Mouse (Mus musculus): ENCODE measurements around the gene Iqschfp.
A peak's percentile ranks its signal among the peaks of the same experiment; 100 is the strongest.

Gene Iqschfp

DNA sequence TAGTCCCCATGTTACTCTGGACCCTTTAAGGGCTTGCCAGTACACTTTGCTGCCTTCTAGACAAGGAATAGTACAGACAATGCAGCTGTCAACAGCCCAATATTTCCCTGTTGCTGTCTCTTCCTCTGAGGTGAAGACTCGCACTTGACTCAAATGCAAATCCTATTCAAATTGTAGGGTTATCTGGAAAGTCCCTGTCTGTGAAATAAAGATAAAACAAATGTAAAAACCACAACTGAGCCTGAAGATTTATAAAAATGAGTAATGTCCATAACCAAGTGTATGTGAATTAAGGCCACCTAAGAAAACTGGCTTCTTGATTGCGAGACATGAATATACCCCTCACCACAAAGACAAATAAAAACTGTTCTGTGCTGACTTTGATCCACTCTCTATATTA lies 347.9 kb downstream of the Iqschfp start:
- DNase-seq = no peak

DNA sequence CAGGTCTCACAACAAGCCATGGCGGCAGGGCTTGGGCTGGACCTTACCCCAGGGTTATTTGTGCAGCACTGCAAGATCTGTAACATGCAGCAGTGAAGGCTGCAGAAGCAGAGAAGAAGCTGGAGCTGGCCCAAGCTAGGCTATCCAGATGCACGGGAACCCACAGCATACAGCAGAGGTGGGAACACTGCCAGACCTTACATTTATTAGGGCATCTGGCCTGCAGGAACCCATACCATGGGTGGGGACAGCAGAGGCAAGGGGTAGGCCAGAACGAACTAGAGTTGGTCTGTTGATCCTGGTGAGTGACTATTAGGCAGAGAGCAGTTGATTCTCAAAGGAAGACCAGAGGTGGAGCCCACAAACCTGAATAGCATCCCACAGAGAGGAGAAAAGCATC lies 351.2 kb downstream of the Iqschfp start:
- DNase-seq = no peak

DNA sequence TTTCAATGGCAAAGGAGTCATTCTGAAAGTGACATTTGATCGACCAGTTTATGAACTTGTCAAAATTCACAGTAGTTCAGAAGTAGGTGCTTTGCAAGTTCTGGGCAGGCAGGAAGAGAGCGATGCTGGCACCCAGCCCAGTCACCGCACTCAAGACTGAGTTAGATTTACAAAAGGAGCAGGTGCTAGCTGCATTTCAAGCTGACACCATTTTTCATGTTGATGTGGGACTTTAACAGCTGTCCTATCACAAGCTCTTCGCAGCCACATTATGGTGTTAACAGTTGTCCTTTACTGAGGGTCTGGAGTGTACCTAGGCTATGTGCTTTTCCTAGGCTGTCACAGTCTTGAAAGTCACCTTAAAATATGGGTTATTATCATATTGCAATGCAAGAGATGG lies 354.1 kb downstream of the Iqschfp start:
- DNase-seq = no peak

GRCm38 (mm10) chr3:68250589-68250988 lies 358.6 kb downstream of the Iqschfp start:
- DNase-seq = no peak

DNA sequence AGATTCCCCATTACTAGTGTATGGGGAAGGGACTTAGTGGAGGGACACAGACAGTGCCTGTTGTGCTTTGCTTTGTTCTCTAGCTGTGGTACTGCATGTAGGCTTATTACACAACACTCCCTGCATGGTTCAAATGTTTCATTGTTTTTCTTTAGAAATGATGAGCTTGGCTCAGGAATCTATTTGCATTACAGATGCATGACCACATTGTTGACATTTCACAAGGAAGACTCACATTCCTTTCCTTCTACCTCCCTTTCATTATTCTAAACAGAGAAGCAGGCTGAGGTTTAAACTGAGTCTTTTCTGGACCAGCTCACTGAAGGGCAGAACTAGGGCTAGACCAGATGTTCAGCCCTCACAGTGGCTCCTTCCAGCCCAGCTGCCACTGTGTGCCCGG lies 360.3 kb downstream of the Iqschfp start:
- DNase-seq = no peak

DNA sequence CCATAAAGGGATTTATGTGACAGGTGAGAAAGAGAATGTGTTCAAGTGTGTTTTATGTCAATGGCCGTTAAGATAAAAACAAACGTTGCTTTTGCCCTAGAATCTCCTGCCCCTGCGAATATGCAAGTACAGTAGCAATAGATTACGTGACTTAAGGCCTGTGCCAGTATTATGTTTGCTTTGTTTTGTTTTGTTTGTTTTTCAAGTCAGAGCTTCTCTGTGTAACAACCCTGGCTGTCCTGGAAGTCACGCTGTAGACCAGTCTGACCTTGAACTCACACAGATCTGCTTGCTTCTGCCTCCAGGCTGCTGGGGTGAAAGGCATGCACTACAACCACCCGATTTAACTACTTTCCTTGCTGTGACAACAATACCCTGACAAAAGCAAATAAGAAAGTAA lies 370.3 kb downstream of the Iqschfp start:
- no peak for DNase-seq

DNA sequence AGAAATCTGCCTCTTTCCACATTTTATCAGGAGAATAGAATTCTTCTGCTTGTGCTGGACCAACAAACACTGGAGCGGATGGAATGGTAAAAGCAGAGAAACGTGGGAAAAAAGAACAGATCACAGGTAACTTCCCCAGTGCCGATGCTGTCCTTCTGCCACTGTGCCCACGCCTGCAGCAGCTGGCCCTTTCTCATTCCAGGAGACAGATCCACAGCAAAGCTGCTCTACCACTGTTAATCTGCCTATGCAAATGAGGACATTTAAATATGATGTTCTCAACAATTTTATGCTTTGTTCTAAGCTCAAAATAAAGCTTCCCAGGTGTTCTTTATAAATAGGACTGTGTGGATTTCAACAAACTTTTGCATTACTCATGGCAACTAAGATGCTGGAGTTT lies 375.9 kb downstream of the Iqschfp start:
- no peak for DNase-seq

DNA sequence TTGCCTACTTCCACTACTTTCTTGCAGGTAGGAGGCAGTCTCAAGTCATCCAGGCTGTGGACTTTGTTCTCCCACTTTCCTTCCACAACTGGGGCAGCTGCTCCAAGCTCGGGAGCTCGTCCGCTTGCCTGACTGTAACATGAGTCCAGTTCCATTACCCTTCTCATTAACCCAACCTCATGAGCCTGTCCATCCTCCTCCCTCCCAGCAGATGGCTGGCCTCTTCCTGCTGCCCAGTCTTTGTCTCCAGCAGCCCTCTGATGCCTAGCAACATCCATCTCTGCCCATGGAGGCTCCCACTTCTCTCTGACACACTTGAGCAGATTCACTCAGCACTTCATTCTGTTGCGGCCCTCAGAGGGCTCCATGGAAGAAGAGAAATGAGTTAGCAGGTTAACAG lies 377.2 kb downstream of the Iqschfp start:
- DNase-seq = no peak

- no peak for DNase-seq
Observed at GRCm38 (mm10) chr3:68270246-68270645, 378.2 kb downstream of the Iqschfp start.

GRCm38 (mm10) chr3:68271457-68271856 lies 379.4 kb downstream of the Iqschfp start:
- peak; percentile 56 for DNase-seq

- peak; percentile 35 for DNase-seq
Observed at GRCm38 (mm10) chr3:68271881-68272280, 379.8 kb downstream of the Iqschfp start.

DNA sequence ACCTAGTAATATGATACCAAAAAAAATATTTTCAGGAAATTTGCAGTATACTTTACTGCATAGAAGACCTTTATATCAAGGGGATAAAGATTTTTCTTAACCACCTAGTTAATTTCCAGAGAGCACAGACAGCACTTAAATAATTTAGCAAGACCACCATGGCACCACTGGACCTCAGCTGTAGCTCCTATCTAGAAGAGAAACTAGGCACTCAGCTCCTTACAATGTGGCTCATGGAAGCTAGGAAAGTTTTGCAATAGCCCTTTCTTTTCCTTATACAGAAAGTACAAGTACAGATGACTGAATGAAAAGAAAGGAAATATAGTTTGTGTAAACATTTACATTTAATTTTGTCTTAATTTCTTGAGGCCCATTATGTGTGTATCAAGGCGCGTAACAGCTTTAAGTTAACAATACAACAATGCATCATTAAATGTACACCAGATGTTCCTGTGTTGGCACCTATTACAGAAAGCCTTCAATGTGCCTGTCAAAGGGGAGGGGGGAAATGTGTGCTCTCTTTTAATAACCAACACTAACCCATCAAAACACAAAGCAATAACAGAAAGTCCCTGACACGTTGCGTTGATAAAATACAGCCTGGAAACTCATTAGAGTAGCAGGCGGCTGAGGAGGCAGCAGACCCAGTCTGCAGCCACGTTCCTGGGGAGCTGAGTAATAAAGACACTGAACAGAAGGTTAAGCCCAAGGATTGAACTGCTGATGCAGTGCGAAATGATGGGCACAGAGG lies 391.0 kb downstream of the Iqschfp start:
- DNase-seq = peak; percentile 47

DNA sequence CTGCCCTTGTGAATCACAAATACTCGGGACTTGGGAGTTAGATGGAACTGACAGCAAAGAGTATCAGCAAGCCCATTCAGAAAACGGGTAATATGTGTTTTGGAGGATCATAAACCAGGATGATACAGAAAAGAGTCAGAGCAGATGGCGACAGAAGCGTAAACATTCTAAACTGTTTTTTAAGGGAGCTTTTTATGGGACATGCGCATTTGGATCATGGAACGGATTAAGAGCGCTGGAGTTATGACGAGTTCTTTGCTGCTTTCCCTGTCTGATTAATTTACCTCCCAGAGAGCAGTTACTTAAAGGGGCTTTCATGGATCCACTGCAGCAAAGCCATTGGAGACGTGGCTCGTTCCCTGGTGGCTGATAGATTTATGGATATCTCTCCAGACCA lies 391.6 kb downstream of the Iqschfp start:
- DNase-seq = no peak

DNA sequence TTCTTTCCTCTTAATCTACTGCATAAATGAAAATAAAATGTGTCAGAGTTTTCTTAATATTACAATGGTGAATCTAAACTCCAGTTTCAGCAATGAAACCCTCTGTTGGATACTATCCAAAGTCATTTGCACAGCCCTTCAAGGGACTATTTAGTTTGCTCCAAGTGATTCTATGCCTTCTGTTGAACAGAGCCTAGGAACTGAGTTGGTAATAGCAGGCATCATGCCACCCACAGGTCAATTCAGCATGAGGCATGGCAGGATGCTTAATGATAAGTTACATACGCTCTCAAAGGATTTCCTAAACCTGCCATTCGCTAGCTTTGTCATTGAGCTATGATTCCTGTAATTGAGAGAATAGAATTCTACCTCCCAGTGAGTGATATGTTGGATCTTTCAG lies 392.5 kb downstream of the Iqschfp start:
- no peak for DNase-seq

DNA sequence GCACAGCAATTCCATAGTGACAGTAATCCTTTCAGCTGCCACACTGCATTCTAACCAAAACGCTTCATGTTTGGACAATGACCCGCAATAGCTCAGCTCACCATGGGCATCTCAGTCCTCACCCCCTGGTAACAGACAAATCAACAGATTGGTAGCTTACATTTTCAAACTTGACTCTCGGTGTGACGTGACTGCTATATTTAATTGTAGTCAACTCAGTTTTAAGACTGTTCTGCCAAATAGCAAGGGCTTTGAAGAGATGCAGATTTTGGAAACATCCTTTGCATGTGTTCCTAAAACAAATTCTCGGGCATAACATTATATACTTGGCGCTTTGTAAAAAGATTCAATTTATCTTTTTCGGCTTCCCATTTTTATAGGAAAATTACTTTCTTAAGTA lies 404.7 kb downstream of the Iqschfp start:
- no peak for DNase-seq

- DNase-seq = no peak
Observed at GRCm38 (mm10) chr3:68305647-68306046, 413.6 kb downstream of the Iqschfp start.

- no peak for DNase-seq
Observed at GRCm38 (mm10) chr3:68306726-68307125, 414.7 kb downstream of the Iqschfp start.

- no peak for DNase-seq
Observed at GRCm38 (mm10) chr3:68325575-68325974, 433.5 kb downstream of the Iqschfp start.

GRCm38 (mm10) chr3:68332515-68332914 lies 440.5 kb downstream of the Iqschfp start:
- DNase-seq = no peak

DNA sequence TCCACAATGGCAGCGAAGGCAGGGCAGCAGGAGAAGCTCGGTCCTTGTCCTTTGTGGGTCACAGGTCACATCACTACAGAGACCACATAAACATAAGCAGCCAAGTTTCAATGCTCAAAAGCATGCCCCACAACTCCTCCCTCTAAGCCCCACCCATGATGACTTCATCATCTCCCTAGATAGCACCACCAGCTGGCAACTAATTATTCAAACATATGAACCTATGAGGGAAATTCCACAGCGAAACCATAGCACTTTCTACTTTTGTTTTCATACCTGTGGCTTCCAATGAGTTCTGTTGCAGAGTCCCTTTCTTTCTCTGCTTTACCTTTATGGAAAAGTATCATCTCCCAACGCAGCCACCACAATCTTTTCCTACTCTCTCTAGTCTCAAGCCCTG lies 443.5 kb downstream of the Iqschfp start:
- DNase-seq = no peak

- DNase-seq = peak; percentile 16
Observed at GRCm38 (mm10) chr3:68350624-68351023, 458.6 kb downstream of the Iqschfp start.

- no peak for DNase-seq
Observed at GRCm38 (mm10) chr3:68351461-68351860, 459.4 kb downstream of the Iqschfp start.

DNA sequence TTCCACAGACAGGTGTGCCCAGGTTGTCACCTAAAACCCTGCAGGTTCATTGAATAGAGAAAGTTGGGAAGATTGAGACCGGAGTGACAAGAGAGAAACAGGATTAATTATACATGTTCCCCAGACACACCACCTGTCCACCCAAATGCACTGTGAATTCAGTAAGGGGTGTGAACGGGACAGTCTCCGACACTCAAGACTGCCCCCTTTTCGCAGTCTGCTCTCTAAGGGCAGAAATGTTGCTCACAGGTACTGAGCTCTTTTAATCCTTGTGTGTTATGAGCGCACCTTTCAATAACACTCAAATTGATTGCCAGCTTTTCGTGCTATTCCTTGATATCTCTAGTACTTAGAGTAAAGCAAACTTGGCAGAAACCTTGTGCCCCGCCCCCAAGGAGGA lies 460.9 kb downstream of the Iqschfp start:
- DNase-seq = no peak

DNA sequence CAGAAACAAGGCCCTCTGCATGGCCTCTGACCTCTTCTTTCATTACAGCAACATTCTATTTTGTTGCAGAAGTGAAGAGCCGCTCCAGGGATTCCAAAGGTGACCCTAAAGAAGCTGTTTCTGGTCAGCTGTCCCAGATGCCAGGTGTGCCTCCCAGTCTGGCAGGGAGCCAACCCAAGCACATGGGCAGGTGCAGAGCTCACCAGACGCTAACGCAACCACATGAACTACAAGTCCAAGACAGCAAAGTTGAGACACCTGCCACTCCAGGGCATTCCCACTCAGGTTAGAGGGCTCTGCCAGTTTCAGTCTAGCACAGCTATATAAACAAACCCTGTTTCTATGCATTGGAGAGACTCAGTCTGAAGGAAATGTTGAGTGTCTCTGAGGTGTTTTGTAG lies 461.5 kb downstream of the Iqschfp start:
- DNase-seq = no peak

GRCm38 (mm10) chr3:68356516-68356915 lies 464.5 kb downstream of the Iqschfp start:
- DNase-seq = no peak

Data from embryo, embryonic 11 days (tissue).